Mouse (Mus musculus): ENCODE results near the gene Rcbtb1. TPM values are rescaled to one million over a fixed set of nuclear protein-coding genes. Genes with fewer than 3 reads are reported as not detected.

Rcbtb1 gene
- polyA plus RNA-seq, 1 experiment from 2014 or later: 24.9 TPM

Other genes with a start within 250 kb of the Rcbtb1 start
- not detected in 2 replicates for gene 1700129C05Rik, start 58.3 kb upstream of the Rcbtb1 start, polyA plus RNA-seq (2015; fragmentation: Nextera tagmentation; extraction: Ambion mirVana)
- gene Gm5142, start 22.5 kb upstream of the Rcbtb1 start, polyA plus RNA-seq (2015; fragmentation: Nextera tagmentation; extraction: Ambion mirVana): not detected in 2 replicates
- gene Gm6904, start 59.0 kb downstream of the Rcbtb1 start, polyA plus RNA-seq (2015; fragmentation: Nextera tagmentation; extraction: Ambion mirVana): not detected in 2 replicates
- gene Phf11a, start 96.3 kb downstream of the Rcbtb1 start, polyA plus RNA-seq (2015; fragmentation: Nextera tagmentation; extraction: Ambion mirVana): not detected in 2 replicates
- gene Phf11b, start 140.1 kb downstream of the Rcbtb1 start, polyA plus RNA-seq (2015; fragmentation: Nextera tagmentation; extraction: Ambion mirVana): 0.92 and 1.5 TPM in 2 replicates
- gene Phf11d, start 164.3 kb downstream of the Rcbtb1 start, polyA plus RNA-seq (2015; fragmentation: Nextera tagmentation; extraction: Ambion mirVana): 1.8 and 2.0 TPM in 2 replicates
- 0.29 and 0.41 TPM in 2 replicates for gene Phf11c, start 194.2 kb downstream of the Rcbtb1 start, polyA plus RNA-seq (2015; fragmentation: Nextera tagmentation; extraction: Ambion mirVana)
- gene Setdb2, start 239.7 kb downstream of the Rcbtb1 start, polyA plus RNA-seq (2015; fragmentation: Nextera tagmentation; extraction: Ambion mirVana): 8.0 and 8.5 TPM in 2 replicates
- gene Cab39l, start 239.8 kb downstream of the Rcbtb1 start, polyA plus RNA-seq (2015; fragmentation: Nextera tagmentation; extraction: Ambion mirVana): 22.7 and 25.2 TPM in 2 replicates